Mouse (Mus musculus): ENCODE results near the gene Shld2.

GRCm38 (mm10) chr14:34343078-34343477 is 32.8 kb upstream of the Shld2 start:
- TF ChIP-seq CTCF (IDR thresholded peaks at IDR 0.05; ENCODE audit: control insufficient read depth, insufficient read depth, insufficient read length) (no peak), MYOG (IDR thresholded peaks at IDR 0.05; ENCODE audit: control insufficient read depth, extremely low read depth, insufficient read length) (no peak)
